ENCODE assay signal across 16 mouse cellular contexts in the genomic region with DNA sequence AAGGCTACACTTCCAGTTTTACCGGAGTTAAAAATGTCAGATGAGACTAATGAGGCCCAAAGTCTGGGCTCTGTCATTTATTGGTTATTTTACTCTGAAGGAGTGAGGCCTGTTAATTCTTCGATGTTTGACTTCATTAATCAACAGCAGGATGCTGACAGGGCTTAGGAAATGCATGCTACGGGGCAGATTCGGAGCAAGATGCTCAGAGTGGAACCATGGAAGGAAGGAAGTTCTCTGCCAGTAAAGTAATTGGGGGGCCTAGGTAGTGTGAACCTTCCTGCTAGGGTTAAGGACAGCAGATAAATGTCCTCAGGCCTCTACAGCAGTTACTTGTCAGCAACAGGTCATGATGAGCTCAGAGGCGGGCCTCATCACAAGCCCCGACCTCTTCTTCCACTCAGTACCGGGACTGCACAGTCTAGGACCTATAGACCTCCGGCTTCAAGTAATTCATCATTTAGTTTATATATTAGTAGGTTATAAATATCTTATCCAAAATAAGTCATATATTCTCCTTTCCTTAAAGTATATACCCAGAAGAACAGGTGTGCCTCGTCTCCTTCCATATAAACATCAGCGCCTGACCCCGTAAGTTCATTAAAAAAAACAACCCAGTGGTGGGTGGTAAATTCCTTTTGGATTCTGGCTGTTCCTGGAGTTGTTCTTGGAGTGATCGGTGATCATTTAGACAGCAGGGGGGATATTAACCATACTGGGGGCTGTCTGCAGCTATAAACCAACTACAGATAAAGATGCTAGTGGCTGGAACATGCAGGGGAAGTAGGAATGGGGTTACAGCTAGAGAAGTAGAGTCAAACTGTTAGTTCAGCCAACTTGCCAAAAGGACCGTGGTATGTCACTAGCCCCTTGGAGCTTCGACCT.
"Had no signal": no experiment of that assay in that cellular context is flagged by ENCODE, and none has a peak within 500 bp of the region (broad histone marks: within the 10 kb centered on the region; RNA-seq: fewer than 3 reads in every experiment).

No protein-coding gene starts in this region.

- H3K27me3 ChIP-seq: limb, embryonic 12.5 days; limb, embryonic 15.5 days; lung, embryonic 15.5 days had no signal

- H3K36me3 ChIP-seq: limb, embryonic 12.5 days; limb, embryonic 15.5 days; lung, embryonic 15.5 days had no signal

- H3K4me3 ChIP-seq: limb, embryonic 12.5 days; limb, embryonic 15.5 days; lung, embryonic 15.5 days had no signal

- H3K4me2 ChIP-seq: limb, embryonic 12.5 days; limb, embryonic 15.5 days; liver, embryonic 11.5 days; lung, embryonic 15.5 days; midbrain, embryonic 11.5 days had no signal

- H3K9ac ChIP-seq: limb, embryonic 12.5 days; limb, embryonic 15.5 days; liver, embryonic 14.5 days; liver, postnatal 0 days; lung, embryonic 15.5 days had no signal

- H3K27ac ChIP-seq: hindbrain, postnatal 0 days; limb, embryonic 12.5 days; limb, embryonic 15.5 days; liver, embryonic 14.5 days; lung, embryonic 15.5 days had no signal

- DNase-seq: kidney, adult 8-10 months; kidney, postnatal 4 days; left cerebral cortex, postnatal 4 days; liver, postnatal 0 days; lung, postnatal 14 days; lung, postnatal 4 days; midbrain, embryonic 14.5 days; thymus, postnatal 25 days had no signal

- H3K9me3 ChIP-seq: limb, embryonic 12.5 days; limb, embryonic 15.5 days; lung, embryonic 15.5 days had no signal

- ATAC-seq: hindbrain, postnatal 0 days; inflammation-experienced regulatory T-cells, adult 6 months; liver, postnatal 0 days had no signal

- H3K4me1 ChIP-seq: limb, embryonic 12.5 days; limb, embryonic 15.5 days; lung, embryonic 15.5 days had no signal
